Mouse (Mus musculus): ENCODE measurements at regions not wholly inside any gene's neighbourhood (a gene's known extent, or its start where the extent isn't known, plus 50 kb on each side); places are given as distances from the start of the nearest gene placed in this dataset.

- TF ChIP-seq CTCF (IDR thresholded peaks at IDR 0.05; ENCODE audit: low read depth) = no peak
- TF ChIP-seq EP300 (optimal IDR thresholded peaks at IDR 0.05) = no peak
Observed at GRCm38 (mm10) chr6:140108083-140108482, 66.8 kb upstream of the Plcz1 start.

Measured in stomach, postnatal 0 days (tissue).